Mouse (Mus musculus) ES-CJ7 (cell line): ENCODE results near the gene Gprc5c.
A peak's percentile ranks its signal among the peaks of the same experiment; 100 is the strongest.

Source experiments
- DNase-seq: peaks from one replicate; pipeline ENCODE4 v3.0.0; 2011; ENCODE audit warnings: low read depth, low spot score

Gene Gprc5c

DNA sequence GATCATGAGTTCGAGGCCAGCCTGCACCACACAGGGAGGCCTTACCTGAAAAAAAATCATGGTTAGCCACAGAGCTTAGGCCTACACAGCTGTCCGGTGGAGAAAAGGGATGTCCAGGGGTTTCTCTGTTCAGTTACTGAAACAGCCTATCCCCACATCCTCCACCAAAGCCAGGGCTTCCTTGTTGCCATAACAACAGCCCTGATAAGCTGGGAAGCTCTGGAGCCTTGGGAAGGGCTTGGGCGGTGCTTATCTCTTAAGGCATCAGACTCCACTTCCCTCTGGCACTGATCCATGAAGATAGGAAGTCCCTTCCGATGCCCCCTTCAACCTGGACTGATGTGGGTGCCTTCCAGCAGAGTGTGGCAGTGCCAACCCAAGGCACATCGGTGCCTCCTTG, 17.8 kb upstream of the Gprc5c start:
- DNase-seq, result no peak

- no peak for DNase-seq
These were observed 7.0 kb upstream of the Gprc5c start for GRCm38 (mm10) chr11:114843818-114844463.

DNA sequence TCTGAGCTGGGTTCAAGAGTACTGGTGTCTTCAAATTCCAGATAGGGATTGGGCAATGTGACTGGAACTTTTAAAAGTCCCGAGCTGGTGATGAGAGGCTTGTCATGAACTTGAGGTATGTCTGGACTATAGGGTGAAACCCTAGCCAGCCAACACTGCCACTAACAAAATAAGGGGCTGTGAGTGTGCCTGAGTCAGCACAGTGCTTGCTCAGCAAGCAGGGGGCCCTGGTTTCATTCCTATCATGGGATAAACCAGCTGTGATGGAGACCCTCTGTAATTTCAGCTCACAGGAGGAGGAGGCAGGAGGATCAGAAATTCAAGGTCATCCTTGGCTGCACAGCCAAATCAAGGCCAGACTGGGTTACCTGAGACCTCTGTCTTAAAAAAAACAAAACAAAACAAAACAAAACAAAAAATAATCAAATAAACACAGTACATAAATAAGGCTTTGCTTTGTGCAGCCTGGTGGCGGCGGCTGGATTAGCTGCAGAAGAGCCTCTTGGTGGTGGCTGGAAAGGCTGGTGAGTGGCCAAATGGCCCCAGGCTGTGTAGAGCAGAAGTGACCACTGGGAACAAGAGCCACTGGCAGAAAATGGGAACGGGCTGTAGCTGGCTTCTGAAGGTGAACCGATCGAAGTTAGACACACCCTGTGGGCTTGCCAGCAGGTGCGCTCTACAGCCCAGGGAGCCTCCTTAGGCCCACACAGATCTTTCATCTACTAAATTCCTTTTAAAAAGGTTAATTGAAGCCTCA, 6.3 kb upstream of the Gprc5c start:
- DNase-seq, result no peak

- peak; percentile 61 for DNase-seq
These were observed 4.6 kb upstream of the Gprc5c start for GRCm38 (mm10) chr11:114846336-114846735.

GRCm38 (mm10) chr11:114847008-114847407, 3.9 kb upstream of the Gprc5c start:
- no peak for DNase-seq

GRCm38 (mm10) chr11:114849572-114849971, 1.4 kb upstream of the Gprc5c start:
- no peak for DNase-seq

- DNase-seq, result no peak
These were observed 893 bp upstream of the Gprc5c start for GRCm38 (mm10) chr11:114850066-114850451.

DNA sequence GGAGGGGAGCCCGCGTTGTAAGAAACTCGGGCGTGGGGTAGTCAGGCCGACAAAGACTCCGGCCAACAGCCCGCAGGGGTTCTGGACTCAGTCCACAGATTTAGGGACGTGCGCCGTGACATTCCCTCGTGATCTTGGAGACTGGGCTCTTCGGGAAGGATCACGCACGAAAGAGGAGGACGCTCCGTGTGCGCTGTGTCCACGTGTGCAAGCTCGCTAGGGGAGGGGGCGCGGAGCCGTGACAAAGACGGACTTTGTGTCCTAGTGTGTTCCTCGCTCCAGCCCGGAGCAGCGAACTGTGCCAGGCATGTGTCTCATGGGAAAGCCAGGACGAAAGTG, 286 bp downstream of the Gprc5c start:
- DNase-seq, result no peak

GRCm38 (mm10) chr11:114851608-114852310, 807 bp downstream of the Gprc5c start:
- DNase-seq, result peak; percentile 75

DNA sequence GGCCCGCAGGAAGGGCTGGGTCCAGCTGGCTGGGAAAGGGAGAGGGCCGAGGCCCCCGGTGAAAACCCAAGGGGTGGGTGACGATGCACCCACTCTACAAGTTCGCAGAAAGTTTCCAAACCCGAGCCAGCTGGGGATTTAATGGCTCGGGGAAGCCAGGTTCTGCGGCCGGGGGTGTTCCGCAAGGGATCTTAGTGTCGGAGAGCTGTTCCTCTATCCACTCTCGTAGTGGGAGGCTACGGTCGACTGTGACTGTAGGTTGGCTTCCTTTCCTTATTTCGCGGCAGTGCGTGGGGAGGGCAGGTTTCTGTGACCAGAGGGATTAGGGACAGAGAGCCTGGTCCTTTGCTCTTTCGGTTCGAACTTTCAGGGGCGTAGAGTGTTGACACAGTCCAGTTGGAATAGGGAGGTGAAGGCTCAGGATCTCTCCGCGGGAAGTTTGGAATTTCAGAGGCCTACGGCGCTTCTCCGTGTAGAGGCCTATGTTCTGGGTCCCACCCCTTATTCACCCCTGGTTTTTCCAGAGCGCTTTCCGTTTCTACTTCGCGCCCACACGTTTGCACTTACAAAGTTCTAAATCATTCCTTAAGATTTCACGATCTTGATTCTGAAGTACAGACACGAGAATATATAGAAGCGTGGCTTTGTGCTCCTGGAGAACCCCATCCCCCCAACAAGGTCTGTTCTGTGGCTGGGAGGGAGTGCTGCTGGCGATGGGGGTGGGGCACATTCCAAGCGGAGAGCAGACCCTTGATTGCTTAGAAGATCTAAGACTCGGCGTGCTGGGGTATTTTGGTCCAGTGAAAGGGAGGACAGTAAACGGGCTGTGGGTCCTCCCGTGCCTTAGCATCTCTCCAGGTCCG, 1.6 kb downstream of the Gprc5c start:
- DNase-seq, result peak; percentile 79

DNA sequence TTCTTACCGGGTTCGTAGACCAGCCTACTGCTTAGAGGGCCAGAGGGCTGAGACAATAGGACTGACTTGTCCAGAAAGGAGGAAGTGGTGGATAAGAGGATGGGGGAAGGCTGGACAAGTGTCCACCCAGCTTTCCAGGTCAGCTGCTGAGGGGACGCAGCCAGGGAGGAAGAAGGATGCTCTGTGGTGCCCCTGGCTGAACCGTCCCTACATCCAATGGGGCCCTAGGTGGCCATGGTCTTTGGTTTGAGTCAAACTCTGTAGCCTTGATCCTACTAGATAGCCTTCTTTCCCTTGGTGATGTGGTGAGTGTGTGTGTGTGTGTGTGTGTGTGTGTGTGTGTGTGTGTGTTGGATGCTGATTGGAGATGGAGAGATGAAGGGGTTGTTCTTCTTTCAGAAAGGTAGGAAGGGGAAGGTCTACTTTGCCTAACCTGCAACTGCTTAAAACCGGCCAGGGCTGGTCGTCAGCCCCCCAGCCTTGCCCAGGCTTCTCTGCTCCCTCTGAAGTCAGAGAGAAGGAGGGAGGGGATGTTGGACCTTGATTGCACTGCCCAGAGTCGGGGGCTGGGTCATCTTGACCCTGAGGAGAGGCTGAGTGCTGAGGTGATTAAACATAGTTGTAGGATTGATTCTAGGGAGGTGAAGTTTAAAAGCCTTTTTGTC, 2.4 kb downstream of the Gprc5c start:
- DNase-seq, result no peak

- DNase-seq, result no peak
These were observed 3.6 kb downstream of the Gprc5c start for GRCm38 (mm10) chr11:114854581-114854980.

- no peak for DNase-seq
These were observed 5.2 kb downstream of the Gprc5c start for GRCm38 (mm10) chr11:114856125-114856524.

DNA sequence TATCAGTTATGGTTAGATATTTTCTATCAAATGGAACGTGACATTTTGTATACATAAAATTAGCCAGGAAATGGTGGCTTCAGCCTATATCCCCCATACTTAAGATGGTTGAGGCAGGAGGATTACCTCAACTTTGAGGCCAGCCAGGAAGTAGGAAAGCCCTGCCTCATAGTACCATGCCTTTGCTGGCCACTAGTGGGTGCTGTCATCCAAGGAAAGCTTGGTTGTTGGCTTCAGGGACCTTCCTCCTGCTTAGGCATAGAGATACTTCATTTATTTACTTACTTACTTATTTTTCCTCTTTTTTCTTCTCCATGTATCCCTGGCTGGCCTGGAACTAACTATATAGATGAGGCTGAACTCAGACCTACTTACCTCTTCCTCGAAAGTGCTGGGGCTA, 7.7 kb downstream of the Gprc5c start:
- peak; percentile 74 for DNase-seq

- no peak for DNase-seq
These were observed 10.1 kb downstream of the Gprc5c start for GRCm38 (mm10) chr11:114861057-114861456.

- DNase-seq, result no peak
These were observed 11.7 kb downstream of the Gprc5c start for GRCm38 (mm10) chr11:114862687-114863086.

DNA sequence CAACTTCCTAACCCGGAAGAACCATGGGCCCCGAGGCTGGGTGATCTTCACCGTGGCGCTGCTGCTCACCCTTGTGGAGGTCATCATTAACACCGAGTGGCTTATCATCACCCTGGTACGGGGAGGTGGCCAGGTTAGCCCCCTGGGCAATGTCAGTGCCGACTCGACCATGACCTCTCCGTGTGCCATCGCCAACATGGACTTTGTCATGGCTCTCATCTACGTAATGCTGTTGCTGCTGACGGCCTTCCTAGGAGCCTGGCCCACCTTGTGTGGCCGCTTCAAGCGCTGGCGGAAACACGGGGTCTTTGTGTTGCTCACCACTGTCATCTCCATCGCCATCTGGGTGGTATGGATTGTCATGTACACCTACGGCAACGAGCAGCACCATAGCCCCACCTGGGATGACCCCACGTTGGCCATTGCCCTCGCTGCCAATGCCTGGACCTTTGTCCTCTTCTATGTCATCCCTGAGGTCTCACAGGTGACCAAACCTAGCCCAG, 13.0 kb downstream of the Gprc5c start:
- DNase-seq, result no peak

DNA sequence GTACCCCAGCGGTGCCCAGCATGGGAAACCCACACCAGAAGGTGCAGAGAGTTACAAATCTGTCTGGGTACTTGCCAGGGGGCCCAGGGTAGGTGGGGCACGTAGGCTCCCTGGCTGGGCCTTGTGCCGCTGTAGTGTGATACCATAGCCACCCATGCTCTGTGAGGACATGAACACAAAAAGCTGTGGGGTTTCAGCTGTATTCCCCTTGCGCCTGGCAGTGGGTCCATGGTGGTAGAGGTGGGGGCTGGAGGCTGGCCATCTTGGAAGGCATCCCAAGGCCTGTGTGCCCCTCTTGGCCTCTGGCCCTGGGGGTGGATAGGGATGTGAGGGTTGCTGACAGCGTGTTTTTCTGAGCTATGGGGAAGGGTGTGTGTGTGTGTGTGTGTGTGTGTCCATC, 15.0 kb downstream of the Gprc5c start:
- DNase-seq, result no peak

DNA sequence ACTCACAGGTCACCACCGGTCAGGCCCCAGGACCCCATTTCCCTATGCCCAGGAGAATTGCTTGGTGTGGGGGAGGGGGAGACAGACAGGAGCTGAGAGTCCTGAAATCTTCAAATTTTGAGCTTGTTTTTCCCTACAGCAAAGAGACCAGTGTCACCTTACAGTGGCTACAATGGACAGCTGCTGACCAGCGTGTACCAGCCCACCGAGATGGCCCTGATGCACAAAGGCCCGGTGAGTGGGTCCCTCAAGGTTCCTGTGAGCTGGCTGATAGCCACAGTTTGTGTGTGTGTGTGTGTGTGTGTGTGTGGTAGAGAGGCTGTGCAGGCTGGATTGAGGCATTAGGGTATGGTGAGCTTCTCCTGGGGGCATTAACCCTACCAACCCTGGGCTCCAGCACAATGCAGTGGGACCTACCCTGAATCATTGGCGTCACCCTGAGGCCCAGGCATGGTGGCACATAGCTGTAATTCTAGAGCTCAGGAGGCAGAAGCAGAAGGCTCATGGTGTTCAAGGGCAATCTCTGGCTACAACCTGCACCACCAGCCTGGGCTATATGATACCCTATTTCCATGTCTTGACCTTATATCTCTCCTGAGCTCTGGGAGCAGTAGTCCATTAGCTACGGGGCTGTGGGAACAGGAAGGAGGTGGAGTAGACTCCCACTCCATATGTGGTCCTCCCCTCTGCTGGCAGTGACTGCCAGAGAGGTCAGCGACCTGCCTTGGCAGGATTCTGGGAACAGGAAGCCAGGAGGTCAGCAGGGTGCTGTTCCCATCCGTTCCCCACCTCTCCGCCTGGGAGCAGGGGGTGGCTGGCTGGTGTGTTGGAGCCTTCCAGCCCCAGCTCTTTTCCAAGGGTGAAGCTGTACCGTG, 15.8 kb downstream of the Gprc5c start:
- DNase-seq, result no peak
